Mouse (Mus musculus): ENCODE data around the gene Cenpt. TPM values are rescaled to one million over a fixed set of nuclear protein-coding genes. Genes with fewer than 3 reads are reported as not detected.
A peak's percentile ranks its signal among the peaks of the same experiment; 100 is the strongest.
"Not testable (repeated sequence)": the region's sequence is repeated elsewhere in the genome, so short reads cannot be mapped to it uniquely, and the experiment has no call there.

Cenpt gene
- total RNA-seq, 4 experiments from 2014 or later = 11.6 to 18.5 (median 14.0) TPM

- DNase-seq (ENCODE audit: low spot score in 2 of 2) = peak; percentile 86 to 87
Observed at GRCm38 (mm10) chr8:105854715-105855216, 1.7 kb upstream of the Cenpt start, which contains the start of gene Thap11. Thap11 (plus strand) TSS chr8:105855132.

GRCm38 (mm10) chr8:105854303-105854702, 1.2 kb upstream of the Cenpt start:
- no peak for DNase-seq (ENCODE audit: low spot score in 2 of 2)

DNA sequence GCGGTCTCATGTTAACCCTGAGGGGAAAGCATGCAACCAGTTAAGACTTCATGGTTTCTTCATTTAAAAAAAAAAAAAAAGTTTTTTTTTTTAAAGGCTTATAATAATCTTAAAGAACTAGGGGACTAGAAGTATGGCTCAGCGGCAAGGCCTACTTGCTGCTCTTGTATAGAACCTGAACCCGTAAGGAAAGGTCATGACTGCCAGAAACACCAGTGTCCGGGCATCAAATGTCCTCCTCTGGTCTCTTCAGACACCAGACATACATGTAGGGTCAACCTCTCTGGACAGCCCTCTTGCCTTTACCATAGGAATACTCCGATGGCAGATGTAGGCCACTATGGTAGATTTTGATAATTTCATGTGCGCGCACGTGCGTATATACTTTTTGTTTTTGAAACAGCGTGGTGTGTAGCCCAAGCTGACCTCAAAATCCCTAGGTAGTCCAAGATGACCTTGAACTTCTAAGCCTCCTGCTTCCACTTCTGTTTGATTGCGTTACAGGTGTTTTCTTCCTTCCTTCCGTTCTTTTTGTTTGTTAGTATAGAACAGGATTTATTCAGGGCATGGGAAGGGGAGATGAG, 840 bp downstream of the Cenpt start:
- DNase-seq (ENCODE audit: low spot score in 2 of 2) = no peak

DNA sequence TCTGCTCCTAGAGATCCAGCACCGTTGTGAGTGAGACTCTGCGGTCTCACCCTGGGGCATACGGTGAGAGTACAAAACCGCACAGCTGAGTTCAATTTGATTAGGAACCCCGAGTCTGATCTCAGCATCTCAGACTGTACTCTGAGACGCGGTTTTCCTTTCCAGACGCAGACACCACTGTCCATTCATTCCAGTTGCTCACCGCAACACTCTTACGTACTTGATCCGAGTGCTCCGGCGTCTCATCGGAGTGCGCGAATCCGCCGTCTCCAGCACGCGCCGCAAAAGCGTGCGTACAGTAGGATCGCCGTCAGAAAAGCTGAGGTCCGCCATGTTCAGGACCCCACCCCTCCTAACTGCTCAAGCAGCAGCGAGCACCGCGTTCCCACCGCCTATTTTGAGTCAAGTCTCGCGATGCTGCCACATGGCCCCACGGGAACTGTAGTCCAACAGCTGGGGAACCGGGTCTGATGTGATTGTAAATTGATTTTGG, 1.4 kb downstream of the Cenpt start:
- DNase-seq (ENCODE audit: low spot score in 2 of 2) = peak; percentile 88

- no peak for DNase-seq (ENCODE audit: low spot score in 2 of 2)
Observed at GRCm38 (mm10) chr8:105850611-105851010, 2.5 kb downstream of the Cenpt start.

GRCm38 (mm10) chr8:105850014-105850413, 3.1 kb downstream of the Cenpt start:
- no peak for DNase-seq (ENCODE audit: low spot score in 2 of 2)

- no peak for DNase-seq (ENCODE audit: low spot score in 2 of 2)
Observed at GRCm38 (mm10) chr8:105846678-105847077, 6.4 kb downstream of the Cenpt start.

DNA sequence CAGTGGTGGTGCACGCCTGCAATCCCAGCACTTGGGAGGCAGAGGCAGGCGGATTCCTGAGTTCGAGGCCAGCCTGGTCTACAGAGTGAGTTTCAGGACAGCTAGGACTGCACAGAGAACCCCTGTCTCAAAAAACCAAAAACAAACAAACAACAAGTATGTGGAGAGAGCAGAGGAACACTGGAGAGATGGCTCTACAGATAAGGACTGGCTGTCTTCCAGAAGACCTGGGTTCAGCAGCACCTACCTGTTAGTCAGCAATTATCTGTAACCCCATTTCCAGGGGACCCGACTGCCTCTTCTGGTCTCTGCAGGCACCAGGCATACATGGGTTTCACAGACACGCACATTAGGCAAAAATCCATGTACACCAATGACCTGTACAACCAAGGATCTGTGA, 13.9 kb downstream of the Cenpt start:
- no peak for DNase-seq (ENCODE audit: low spot score in 2 of 2)

- DNase-seq (ENCODE audit: low spot score in 2 of 2) = no peak
Observed at GRCm38 (mm10) chr8:105836991-105837390, 16.1 kb downstream of the Cenpt start.

GRCm38 (mm10) chr8:105835318-105835717, 17.8 kb downstream of the Cenpt start:
- DNase-seq (ENCODE audit: low spot score in 2 of 2) = peak; percentile 31 to 55

- not testable (repeated sequence) for DNase-seq (ENCODE audit: low spot score in 2 of 2)
Observed at GRCm38 (mm10) chr8:105833740-105834139, 19.3 kb downstream of the Cenpt start.

DNA sequence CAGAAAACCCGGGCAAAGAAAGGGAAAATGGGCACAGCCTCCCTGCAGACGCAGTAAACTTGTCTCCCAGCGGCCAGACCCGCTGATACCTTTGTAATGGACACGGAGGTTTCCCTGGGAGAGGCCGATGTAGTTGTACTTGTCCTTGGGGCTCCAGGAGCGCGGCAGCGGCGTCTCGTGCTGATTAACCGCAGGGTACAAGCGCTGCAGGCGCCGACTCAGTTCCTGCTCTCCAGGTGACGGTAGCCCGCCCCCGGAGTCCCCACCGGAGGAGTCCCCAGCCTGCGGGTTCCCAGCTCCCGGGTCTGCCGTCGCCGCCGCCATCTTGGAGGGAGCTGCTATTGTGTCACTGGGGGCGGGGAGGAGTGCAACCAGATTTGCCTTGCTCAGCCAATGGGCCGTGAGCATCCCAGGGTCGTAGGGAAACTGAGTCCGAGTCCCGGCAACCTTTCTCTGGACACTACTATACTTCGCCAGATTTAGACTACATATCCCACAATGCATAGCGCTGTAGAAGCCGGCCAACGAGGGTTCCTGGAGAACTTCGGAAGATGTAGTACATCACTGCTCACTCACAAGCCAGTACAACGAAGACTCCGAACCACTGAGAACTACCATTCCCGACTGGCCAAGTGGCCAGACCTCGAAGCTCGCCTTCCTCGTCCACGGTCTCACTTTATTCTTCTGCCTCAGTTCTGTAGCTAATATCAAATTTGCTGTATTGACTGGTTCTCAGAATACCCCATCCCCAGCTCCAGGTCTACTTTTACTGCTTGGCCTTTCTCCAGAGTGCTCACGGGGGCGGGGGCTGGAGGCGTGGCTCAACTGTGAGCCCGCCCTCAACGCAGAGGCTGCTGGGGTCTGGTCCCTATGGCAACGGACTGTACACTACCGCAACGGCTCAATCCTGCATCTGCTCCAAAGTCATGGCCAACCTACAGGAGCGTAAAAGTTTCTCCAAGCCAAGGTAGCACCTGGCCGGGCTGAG, 25.9 kb downstream of the Cenpt start, which contains the start of the genes Ranbp10 and Tsnaxip1:
Ranbp10 (minus strand) TSS at position 490 of the 988 bp plus-strand sequence.
Tsnaxip1 (plus strand) TSS at position 871 of the 988 bp plus-strand sequence.
- peak; percentile 99 for DNase-seq (ENCODE audit: low spot score in 2 of 2)

DNA sequence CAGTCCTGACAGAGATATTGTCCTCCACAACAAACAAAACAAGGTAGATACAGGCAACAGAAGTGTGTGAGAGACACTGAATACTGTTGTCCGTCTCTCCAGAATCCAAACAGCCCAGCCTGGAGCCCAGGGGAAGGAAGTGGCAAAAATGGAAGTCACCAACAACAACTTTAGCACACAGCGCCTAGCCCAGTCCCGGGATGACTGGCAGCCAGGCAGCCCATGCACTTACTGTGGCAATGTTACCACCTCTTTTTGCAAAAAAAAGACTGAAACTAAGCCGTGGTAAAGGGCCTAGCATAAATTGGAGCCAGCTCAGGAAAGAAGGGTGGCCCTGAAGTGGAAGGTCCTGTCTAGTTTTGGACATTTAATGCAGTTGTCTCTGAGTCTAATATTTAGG, 26.7 kb downstream of the Cenpt start:
- no peak for DNase-seq (ENCODE audit: low spot score in 2 of 2)

DNA sequence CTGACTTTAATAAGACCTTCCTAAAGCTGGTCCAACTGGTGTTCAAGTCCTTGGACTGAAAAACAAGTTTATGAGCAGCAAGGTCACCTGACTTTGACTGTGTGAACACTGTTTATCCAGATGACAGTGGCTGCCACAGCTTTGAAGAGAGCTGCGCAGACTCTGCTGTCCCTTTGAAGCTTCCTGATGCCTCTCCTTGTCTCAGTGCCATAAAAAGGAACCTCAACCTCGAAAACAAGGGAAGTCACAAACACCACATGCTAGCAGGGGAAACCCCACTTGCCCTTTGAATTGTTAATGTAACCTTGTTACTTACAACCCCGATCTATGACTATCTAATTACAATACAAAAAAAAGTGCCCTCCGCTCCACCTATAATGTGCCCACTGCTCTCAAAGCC, 27.6 kb downstream of the Cenpt start:
- DNase-seq (ENCODE audit: low spot score in 2 of 2) = no peak

GRCm38 (mm10) chr8:105820925-105821324, 32.2 kb downstream of the Cenpt start:
- no peak for DNase-seq (ENCODE audit: low spot score in 2 of 2)

DNA sequence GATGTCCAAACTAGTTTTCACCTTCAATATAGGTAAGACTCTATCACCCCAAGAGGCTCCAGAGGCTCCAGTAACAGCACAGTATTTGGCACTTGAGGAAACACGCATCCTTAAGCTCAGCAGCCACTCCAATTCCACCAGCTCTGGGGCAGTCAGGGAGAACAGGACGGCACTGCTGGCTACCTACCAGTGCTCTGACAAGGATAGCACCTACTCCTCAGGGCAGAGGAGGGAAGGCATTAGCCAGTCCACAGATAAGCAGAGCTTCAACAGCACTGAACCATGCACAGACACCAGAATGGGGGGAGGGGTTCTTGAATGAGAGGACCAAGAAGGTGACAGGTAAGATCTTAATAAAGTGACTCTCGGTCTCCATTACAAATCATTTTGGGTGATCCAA, 33.4 kb downstream of the Cenpt start:
- no peak for DNase-seq (ENCODE audit: low spot score in 2 of 2)

GRCm38 (mm10) chr8:105813241-105813640, 39.8 kb downstream of the Cenpt start:
- no peak for DNase-seq (ENCODE audit: low spot score in 2 of 2)

DNA sequence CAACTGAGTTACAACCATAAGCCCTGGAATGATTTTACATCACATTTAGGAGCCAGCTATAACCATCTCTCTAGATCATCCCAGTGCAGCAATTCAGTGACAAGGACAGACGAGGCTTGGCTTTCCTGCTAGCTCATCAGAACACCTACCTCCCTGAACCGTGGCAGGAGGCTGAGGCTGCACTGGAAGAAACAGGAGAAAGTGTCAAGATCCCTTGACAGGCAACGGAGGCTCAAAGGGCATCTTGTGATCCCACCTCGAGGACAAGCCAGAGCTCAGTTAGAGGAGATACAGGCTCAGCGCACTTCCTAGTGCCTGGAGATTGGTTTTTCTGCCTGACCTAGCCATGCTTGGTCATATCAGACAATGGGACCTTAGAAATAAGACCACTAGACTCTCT, 40.6 kb downstream of the Cenpt start:
- DNase-seq (ENCODE audit: low spot score in 2 of 2) = no peak

DNA sequence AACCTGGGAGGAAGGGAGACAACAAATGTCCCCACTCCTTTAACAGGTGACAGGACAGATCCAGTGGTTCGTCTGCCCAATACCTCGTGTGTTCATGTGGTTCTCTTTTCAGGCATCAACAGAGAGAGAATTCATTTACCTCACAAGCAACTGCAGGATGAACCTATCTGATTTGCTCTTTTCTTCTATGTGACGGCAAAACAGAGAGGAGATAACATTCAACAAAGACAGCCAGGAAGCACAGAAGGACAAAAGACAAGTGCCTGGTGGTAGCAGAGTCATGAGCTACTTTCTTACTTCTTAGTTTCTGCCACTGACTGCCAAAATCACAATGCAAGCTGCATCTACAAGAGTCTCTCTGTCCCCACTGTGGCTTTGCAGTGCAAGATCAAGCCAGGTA, 41.5 kb downstream of the Cenpt start:
- DNase-seq (ENCODE audit: low spot score in 2 of 2) = no peak

DNA sequence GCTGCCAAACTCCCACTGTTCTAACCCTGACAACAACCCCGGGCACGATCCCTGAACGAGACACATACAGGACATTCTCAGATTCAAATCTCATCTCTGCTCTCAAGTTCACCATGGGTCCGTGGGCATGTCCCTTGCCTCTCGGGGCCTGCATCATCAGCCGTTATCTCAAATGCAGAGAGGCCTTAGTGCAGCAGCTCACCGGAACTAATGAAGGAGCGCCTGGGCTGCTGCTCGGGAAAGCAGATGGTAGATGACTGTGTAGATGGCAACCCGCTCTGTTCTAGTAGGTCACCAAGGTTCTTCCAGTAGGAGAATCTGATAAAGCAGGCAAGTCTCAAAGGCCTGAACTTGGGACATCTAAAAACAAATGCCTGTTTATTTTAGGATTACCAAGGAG, 42.0 kb downstream of the Cenpt start:
- DNase-seq (ENCODE audit: low spot score in 2 of 2) = no peak

GRCm38 (mm10) chr8:105810245-105810786, 42.8 kb downstream of the Cenpt start:
- DNase-seq (ENCODE audit: low spot score in 2 of 2) = no peak

- DNase-seq (ENCODE audit: low spot score in 2 of 2) = no peak
Observed at GRCm38 (mm10) chr8:105808480-105808879, 44.6 kb downstream of the Cenpt start.
